Mouse (Mus musculus): ENCODE data around the gene 4930452B06Rik. TPM values are rescaled to one million over a fixed set of nuclear protein-coding genes. Genes with fewer than 3 reads are reported as not detected.

Gene 4930452B06Rik
- polyA plus RNA-seq, 1 experiment from 2014 or later = 11.1 TPM

DNA sequence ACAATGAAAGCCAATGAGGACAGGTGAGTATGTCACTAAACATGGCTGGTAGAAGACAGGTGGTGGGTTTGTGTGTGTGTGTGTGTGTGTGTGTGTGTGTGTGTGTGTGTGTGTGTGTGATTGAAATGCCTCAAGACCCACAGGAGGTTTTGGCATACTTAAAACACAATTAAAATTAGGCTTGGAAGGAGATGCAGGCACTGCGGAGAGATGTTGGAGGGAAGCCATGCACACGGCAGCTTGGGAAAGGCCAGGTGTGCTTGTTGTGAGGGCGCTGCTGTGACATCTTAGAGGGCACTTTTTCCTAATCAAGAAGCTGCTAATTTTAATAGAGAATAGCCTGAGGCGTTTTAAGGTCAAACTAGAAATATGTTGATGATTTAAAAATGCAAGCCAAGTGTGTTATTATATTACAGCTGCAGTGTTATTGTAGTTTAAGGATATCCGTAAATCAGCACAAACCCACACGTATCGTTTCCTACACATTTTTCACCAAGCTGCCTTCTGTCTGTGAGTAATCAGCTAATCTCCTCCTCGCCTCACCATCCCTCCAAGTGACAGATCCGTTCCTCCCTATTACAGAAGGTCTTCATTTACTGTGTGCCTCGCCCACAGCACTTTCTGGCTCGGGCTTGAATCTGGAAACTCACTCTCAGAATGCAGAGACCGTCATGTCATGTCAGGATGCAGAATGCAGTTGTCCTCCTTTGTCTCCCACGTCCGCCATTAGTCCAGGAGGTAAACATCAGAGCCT lies 201.5 kb downstream of the 4930452B06Rik start:
- Histone ChIP-seq H3K4me3 (ENCODE audit: low read length) (no peak overlapping the region), H3K27me3 (ENCODE audit: insufficient read depth, low read length) (no peaks in the 10 kb centered on the region), H3K4me1 (ENCODE audit: insufficient read depth, low read length) (no peaks in the 10 kb centered on the region), H3K27ac (ENCODE audit: low read length) (no peak overlapping the region), H3K4me2 (replicated peaks; ENCODE audit: low read depth, low read length) (no peak overlapping the region), H3K36me3 (ENCODE audit: insufficient read depth, low read length) (no peaks in the 10 kb centered on the region), H3K9me3 (ENCODE audit: low read length) (no peaks in the 10 kb centered on the region), H3K9ac (replicated peaks; ENCODE audit: low read length) (no peak overlapping the region)
- WGBS = 46% methylated on average over 14 of the region's 14 CpGs
- no peak for ATAC-seq (ENCODE audit: low FRiP score, low TSS enrichment)

DNA sequence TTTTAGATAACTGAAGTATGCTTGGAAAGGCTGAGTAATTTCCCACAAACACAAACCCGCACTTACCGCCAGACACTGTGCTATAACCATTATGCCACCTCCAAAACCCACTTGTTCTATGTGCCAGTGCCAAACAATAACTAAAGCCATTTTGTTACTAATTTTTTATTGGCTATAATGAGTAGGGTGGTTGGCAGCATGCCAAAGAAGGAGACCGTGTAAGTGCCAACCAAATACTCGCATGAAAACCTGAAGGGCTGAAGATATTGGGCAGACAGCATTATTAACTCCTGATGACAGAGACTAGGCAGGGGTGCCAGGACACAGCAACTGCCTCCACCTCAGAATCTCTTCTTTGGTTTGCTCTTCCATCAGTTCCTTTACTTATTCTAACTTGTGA lies 203.1 kb downstream of the 4930452B06Rik start:
- Histone ChIP-seq H3K36me3 (ENCODE audit: insufficient read depth, low read length) (no peaks in the 10 kb centered on the region), H3K4me2 (replicated peaks; ENCODE audit: low read depth, low read length) (no peak overlapping the region), H3K9ac (replicated peaks; ENCODE audit: low read length) (no peak overlapping the region), H3K4me1 (ENCODE audit: insufficient read depth, low read length) (no peaks in the 10 kb centered on the region), H3K27me3 (ENCODE audit: insufficient read depth, low read length) (no peaks in the 10 kb centered on the region), H3K9me3 (ENCODE audit: low read length) (no peaks in the 10 kb centered on the region), H3K4me3 (ENCODE audit: low read length) (no peak overlapping the region), H3K27ac (ENCODE audit: low read length) (no peak overlapping the region)
- no peak for ATAC-seq (ENCODE audit: low FRiP score, low TSS enrichment)
- WGBS = 74% methylated on average over 4 of the region's 4 CpGs

DNA sequence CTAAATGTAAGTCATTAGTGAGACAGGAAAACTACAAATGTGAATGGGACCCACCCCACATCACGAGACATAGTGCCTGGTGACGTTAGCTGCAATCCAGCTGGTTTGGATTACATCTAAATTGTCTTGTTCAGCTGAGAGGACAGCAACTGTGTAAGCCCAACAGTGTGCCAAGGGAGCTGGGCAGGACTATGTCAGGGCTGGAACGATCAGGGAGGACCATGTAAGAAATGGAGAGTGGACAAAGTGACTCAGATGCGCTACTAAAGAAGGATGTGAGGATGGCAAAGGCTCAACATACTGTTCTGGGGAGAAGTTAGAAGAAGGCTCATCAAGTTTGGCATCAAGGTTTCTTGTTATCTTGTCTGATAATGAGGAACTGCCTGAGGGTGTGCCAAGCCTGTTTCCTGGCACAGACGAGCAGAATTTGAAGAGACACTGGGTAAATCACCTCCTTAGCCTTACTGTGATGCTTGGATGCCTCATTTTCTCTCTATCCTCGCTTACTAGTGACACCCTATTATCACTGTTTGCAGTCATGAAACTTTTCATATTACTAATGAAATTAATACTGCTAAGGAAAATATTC lies 203.6 kb downstream of the 4930452B06Rik start:
- Histone ChIP-seq H3K9me3 (ENCODE audit: low read length) (no peaks in the 10 kb centered on the region), H3K9ac (replicated peaks; ENCODE audit: low read length) (no peak overlapping the region), H3K27me3 (ENCODE audit: insufficient read depth, low read length) (no peaks in the 10 kb centered on the region), H3K4me3 (ENCODE audit: low read length) (no peak overlapping the region), H3K27ac (ENCODE audit: low read length) (no peak overlapping the region), H3K4me2 (replicated peaks; ENCODE audit: low read depth, low read length) (no peak overlapping the region), H3K36me3 (ENCODE audit: insufficient read depth, low read length) (no peaks in the 10 kb centered on the region), H3K4me1 (ENCODE audit: insufficient read depth, low read length) (no peaks in the 10 kb centered on the region)
- ATAC-seq (ENCODE audit: low FRiP score, low TSS enrichment) = no peak
- 71% methylated on average over 6 of the region's 6 CpGs for WGBS

DNA sequence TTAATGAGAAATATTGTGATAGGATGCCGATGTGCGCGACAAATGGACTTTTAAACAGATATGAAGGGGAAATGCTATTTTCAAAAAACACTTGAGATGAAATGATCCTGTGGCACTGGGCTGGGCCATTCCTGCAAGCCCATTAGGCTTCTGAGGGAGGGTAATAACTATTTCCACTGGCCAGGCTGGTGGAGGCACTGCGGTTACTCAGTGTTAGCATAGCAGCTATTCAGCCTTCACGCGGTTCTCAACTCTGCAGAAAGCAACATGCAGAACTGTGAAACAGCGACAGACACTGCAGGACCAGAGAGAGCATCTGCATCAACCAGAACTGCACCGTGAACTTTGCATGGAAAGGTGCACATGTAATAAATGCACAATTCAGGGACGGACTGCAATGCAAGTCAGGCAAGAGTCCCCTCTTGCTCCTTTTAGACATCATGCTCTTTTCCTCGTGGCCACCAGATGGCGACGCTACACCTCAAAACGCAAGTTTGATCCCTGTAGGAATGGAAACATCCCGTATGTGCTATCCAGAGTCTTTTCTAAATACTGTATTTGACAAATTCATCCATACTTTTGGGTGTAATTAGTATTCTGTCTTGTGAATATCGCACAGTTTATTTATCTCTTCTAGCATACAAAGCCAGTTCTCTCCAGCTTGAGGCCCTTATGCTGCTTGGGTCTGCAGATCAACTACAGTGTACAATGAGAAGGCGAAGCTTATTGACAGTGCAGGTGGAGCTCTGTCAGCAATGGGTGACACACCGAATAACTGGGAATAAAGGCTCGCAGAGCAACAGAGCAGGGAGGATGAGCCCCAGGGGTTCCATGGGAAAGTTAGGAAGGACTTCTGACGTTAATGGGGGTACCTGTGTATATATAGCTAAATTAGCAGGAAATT lies 205.6 kb downstream of the 4930452B06Rik start:
- Histone ChIP-seq H3K36me3 (ENCODE audit: insufficient read depth, low read length) (no peaks in the 10 kb centered on the region), H3K27me3 (ENCODE audit: insufficient read depth, low read length) (no peaks in the 10 kb centered on the region), H3K4me1 (ENCODE audit: insufficient read depth, low read length) (no peaks in the 10 kb centered on the region), H3K4me2 (replicated peaks; ENCODE audit: low read depth, low read length) (no peak overlapping the region), H3K9ac (replicated peaks; ENCODE audit: low read length) (no peak overlapping the region), H3K9me3 (ENCODE audit: low read length) (no peaks in the 10 kb centered on the region), H3K4me3 (ENCODE audit: low read length) (no peak overlapping the region), H3K27ac (ENCODE audit: low read length) (no peak overlapping the region)
- 41% methylated on average over 19 of the region's 19 CpGs for WGBS
- peak; percentile 65; the same call in 1 of the 2 replicates for ATAC-seq (ENCODE audit: low FRiP score, low TSS enrichment)

DNA sequence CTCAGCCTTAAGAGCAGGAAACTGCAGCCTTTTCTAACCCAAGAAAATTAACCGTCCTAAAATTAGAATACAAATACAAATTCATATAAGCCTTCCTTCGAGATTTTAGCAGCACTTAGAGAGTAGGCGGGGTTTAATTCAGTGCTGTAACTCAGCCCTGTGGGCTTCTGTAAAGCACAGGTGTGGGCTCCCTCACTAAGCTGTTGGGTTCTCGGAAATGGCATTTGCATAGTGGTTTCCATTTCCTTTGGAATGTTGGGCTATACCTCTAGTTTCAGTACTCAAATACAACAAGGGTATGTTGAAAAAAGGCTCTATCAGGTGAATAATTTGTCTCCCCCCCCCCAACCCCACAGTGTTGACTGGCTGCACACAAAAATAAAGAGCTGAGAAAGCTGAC lies 206.3 kb downstream of the 4930452B06Rik start:
- Histone ChIP-seq H3K36me3 (ENCODE audit: insufficient read depth, low read length) (no peaks in the 10 kb centered on the region), H3K4me1 (ENCODE audit: insufficient read depth, low read length) (no peaks in the 10 kb centered on the region), H3K9ac (replicated peaks; ENCODE audit: low read length) (no peak overlapping the region), H3K9me3 (ENCODE audit: low read length) (no peaks in the 10 kb centered on the region), H3K27me3 (ENCODE audit: insufficient read depth, low read length) (no peaks in the 10 kb centered on the region), H3K4me3 (ENCODE audit: low read length) (no peak overlapping the region), H3K27ac (ENCODE audit: low read length) (no peak overlapping the region), H3K4me2 (replicated peaks; ENCODE audit: low read depth, low read length) (no peak overlapping the region)
- 71% methylated on average over 4 of the region's 4 CpGs for WGBS
- no peak for ATAC-seq (ENCODE audit: low FRiP score, low TSS enrichment)

DNA sequence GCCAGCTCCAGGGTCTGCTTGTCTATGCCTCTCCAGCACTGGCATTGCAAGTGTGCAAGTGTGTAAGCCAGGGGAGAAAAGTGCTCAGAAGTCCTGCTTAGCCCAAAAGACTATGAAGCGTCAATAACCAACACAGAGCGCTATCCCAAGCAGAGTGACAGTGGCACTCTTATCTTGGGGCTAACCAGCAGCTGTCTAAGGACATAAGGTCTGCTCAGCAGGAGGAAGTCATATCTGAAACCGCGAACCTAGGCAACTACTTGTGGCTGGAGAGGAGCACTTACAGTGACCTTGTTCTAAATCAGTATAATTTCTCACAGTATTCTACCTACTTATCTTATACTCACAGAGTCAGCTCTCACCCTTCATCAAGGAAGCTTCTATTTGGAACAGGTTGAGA lies 214.9 kb downstream of the 4930452B06Rik start:
- Histone ChIP-seq H3K27me3 (ENCODE audit: insufficient read depth, low read length) (no peaks in the 10 kb centered on the region), H3K4me3 (ENCODE audit: low read length) (no peak overlapping the region), H3K36me3 (ENCODE audit: insufficient read depth, low read length) (no peaks in the 10 kb centered on the region), H3K27ac (ENCODE audit: low read length) (no peak overlapping the region), H3K9ac (replicated peaks; ENCODE audit: low read length) (no peak overlapping the region), H3K4me2 (replicated peaks; ENCODE audit: low read depth, low read length) (no peak overlapping the region), H3K4me1 (ENCODE audit: insufficient read depth, low read length) (no peaks in the 10 kb centered on the region), H3K9me3 (ENCODE audit: low read length) (no peaks in the 10 kb centered on the region)
- 92% methylated on average over 4 of the region's 4 CpGs for WGBS
- no peak for ATAC-seq (ENCODE audit: low FRiP score, low TSS enrichment)

DNA sequence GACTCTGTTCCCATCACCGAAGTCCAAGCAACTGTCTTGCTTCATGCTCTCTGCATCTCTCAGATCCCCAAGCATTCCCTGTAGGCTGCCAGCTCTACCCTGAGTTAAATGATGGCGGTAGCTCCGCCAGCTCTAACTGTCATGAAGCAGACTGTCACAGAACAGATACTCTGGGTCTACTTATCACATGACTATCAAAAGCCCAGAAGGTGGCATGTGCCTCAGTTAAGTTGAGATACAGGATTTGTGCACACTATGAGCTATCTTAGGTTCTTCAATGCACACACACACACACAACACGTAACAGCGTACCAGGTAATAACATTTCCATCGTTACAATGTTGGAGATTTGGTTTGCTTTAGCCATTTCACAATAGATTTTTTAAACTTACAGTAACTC lies 215.7 kb downstream of the 4930452B06Rik start:
- Histone ChIP-seq H3K36me3 (ENCODE audit: insufficient read depth, low read length) (no peaks in the 10 kb centered on the region), H3K27ac (ENCODE audit: low read length) (no peak overlapping the region), H3K9me3 (ENCODE audit: low read length) (no peaks in the 10 kb centered on the region), H3K4me3 (ENCODE audit: low read length) (no peak overlapping the region), H3K4me1 (ENCODE audit: insufficient read depth, low read length) (no peaks in the 10 kb centered on the region), H3K27me3 (ENCODE audit: insufficient read depth, low read length) (no peaks in the 10 kb centered on the region), H3K4me2 (replicated peaks; ENCODE audit: low read depth, low read length) (no peak overlapping the region), H3K9ac (replicated peaks; ENCODE audit: low read length) (no peak overlapping the region)
- no peak for ATAC-seq (ENCODE audit: low FRiP score, low TSS enrichment)
- WGBS = 93% methylated on average over 6 of the region's 6 CpGs

DNA sequence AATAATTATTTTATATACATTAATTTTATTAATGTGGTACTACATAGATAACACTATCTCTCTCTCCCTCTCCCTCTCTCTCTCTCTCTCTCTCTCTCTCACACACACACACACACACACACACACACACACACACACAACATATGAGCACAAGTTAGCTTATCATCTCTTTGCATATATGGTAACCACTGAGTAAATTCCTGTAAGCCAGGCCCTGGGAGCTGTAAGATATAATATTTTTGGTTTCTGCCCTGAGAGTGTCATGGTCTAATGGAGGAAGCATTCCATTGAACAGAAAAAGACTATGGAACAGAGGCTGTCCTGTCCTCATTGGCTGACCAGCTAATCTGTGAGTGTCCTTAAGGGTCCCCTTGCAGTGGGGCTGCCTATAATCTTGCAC lies 216.7 kb downstream of the 4930452B06Rik start:
- Histone ChIP-seq H3K4me2 (replicated peaks; ENCODE audit: low read depth, low read length) (no peak overlapping the region), H3K9me3 (ENCODE audit: low read length) (no peaks in the 10 kb centered on the region), H3K4me3 (ENCODE audit: low read length) (no peak overlapping the region), H3K4me1 (ENCODE audit: insufficient read depth, low read length) (no peaks in the 10 kb centered on the region), H3K36me3 (ENCODE audit: insufficient read depth, low read length) (no peaks in the 10 kb centered on the region), H3K27me3 (ENCODE audit: insufficient read depth, low read length) (no peaks in the 10 kb centered on the region), H3K27ac (ENCODE audit: low read length) (no peak overlapping the region), H3K9ac (replicated peaks; ENCODE audit: low read length) (no peak overlapping the region)
- no peak for ATAC-seq (ENCODE audit: low FRiP score, low TSS enrichment)

DNA sequence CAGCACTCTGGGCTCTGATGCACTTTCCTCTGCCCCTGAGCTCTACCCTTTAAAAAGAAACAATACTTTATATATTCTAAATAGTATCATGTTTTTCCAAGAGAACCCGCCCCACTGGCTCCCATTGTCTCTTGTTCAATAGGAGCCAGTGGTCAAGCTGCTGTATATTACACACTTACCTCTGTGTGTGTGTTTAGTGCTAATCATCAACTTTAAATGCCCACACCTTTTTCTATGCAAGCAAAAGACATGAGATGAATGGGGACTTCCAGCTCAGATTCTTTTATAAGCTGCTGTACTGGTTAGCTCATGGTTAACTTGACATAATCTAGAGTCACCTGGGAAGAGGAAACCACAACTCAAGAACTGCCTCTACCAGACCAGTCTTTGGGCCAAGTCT lies 218.7 kb downstream of the 4930452B06Rik start:
- ATAC-seq (ENCODE audit: low FRiP score, low TSS enrichment) = no peak
- H3K27ac ChIP-seq (ENCODE audit: low read length) = no peak overlapping the region
- no peak overlapping the region for H3K4me3 ChIP-seq (ENCODE audit: low read length)
- no peaks in the 10 kb centered on the region for H3K36me3 ChIP-seq (ENCODE audit: insufficient read depth, low read length)
- 95% methylated on average over 1 of the region's 1 CpGs for WGBS
- no peak overlapping the region for H3K4me2 ChIP-seq (replicated peaks; ENCODE audit: low read depth, low read length)
- no peak overlapping the region for H3K9ac ChIP-seq (replicated peaks; ENCODE audit: low read length)
- no peaks in the 10 kb centered on the region for H3K27me3 ChIP-seq (ENCODE audit: insufficient read depth, low read length)
- peaks cover 3% of the 10 kb centered on the region; the same call in 1 of the 2 replicates for H3K4me1 ChIP-seq (ENCODE audit: insufficient read depth, low read length)
- no peaks in the 10 kb centered on the region for H3K9me3 ChIP-seq (ENCODE audit: low read length)

DNA sequence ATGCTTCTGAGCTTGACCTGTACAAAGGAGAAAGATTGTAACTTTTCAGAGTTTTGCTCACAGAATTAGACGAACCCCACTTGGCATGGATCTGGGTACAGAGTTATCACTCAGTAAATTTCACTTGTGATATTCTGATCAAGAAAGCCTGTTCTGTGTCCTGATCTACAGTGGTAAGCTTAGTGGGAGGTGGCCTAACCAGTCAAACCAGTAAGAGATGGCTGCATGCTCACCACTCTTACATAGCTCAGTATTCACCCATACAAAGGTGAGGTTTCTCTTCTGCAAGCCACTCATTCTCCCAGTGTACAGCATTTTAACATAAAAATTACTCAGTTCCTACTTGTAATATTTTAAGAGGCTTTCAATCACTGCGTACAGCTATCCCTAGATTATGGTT lies 221.7 kb downstream of the 4930452B06Rik start:
- no peak overlapping the region for H3K27ac ChIP-seq (ENCODE audit: low read length)
- H3K4me1 ChIP-seq (ENCODE audit: insufficient read depth, low read length) = peaks cover 17% of the 10 kb centered on the region
- no peak overlapping the region for H3K9ac ChIP-seq (replicated peaks; ENCODE audit: low read length)
- ATAC-seq (ENCODE audit: low FRiP score, low TSS enrichment) = no peak
- no peaks in the 10 kb centered on the region for H3K27me3 ChIP-seq (ENCODE audit: insufficient read depth, low read length)
- 86% methylated on average over 2 of the region's 2 CpGs for WGBS
- H3K36me3 ChIP-seq (ENCODE audit: insufficient read depth, low read length) = no peaks in the 10 kb centered on the region
- no peaks in the 10 kb centered on the region for H3K9me3 ChIP-seq (ENCODE audit: low read length)
- no peak overlapping the region for H3K4me2 ChIP-seq (replicated peaks; ENCODE audit: low read depth, low read length)
- H3K4me3 ChIP-seq (ENCODE audit: low read length) = no peak overlapping the region

All from kidney, embryonic 16.5 days (tissue).